Mouse (Mus musculus) hindbrain, postnatal 0 days (tissue): Measurements from ENCODE around the gene Tmem100. TPM values are rescaled to one million over a fixed set of nuclear protein-coding genes. Genes with fewer than 3 reads are reported as not detected.

ENCODE experiments used
- ATAC-seq: fragments of 200-750 bp; cut with Nextera tagmentation; 2 replicates; pipeline ENCODE4 v1.8.0; 2017; ENCODE audit warnings: mild to moderate bottlenecking, moderate TSS enrichment, moderate library complexity
- DNase-seq: peaks from one replicate; pipeline ENCODE4 v3.0.0-alpha.2; 2015; ENCODE audit warnings: low spot score
- H3K27ac ChIP-seq: fragments of 300-500 bp; sonication (generic); 2 replicates; pipeline ENCODE4 v1.5.1; 2014; ENCODE audit warnings: mild to moderate bottlenecking
- H3K27me3 ChIP-seq: fragments of 300-500 bp; sonication (generic); 2 replicates; pipeline ENCODE4 v1.6.1; 2014; ENCODE audit warnings: low read length, mixed read lengths; ENCODE audit not compliant: insufficient read depth
- H3K36me3 ChIP-seq: fragments of 300-500 bp; sonication (generic); 2 replicates; pipeline ENCODE4 v1.6.1; 2014; ENCODE audit warnings: low read length, mixed read lengths; ENCODE audit not compliant: insufficient read depth
- H3K4me1 ChIP-seq: fragments of 300-500 bp; sonication (generic); 2 replicates; pipeline ENCODE4 v1.6.1; 2014; ENCODE audit warnings: antibody characterized with exemption, low read length, mixed read lengths; ENCODE audit not compliant: insufficient read depth
- H3K4me2 ChIP-seq: fragments of 300-500 bp; sonication (generic); 2 replicates; pipeline ENCODE4 v1.6.1; 2014; ENCODE audit warnings: low read depth, mild to moderate bottlenecking, low read length, moderate library complexity, mixed read lengths
- H3K4me3 ChIP-seq: fragments of 300-500 bp; sonication (generic); 2 replicates; pipeline ENCODE4 v1.5.1; 2014; ENCODE audit warnings: low read length
- H3K9ac ChIP-seq: fragments of 300-500 bp; sonication (generic); replicated peaks from 2 replicates; pipeline ENCODE4 v1.6.1; 2014; ENCODE audit warnings: mild to moderate bottlenecking, low read length, moderate library complexity, mixed read lengths
- H3K9me3 ChIP-seq: fragments of 300-500 bp; sonication (generic); 2 replicates; pipeline ENCODE4 v1.6.1; 2016; ENCODE audit warnings: low read length, mixed read lengths
- CTCF ChIP-seq: IDR thresholded peaks from 2 replicates; pipeline ENCODE4 v1.5.1; 2016; ENCODE audit warnings: antibody characterized with exemption, control low read depth, low read depth
- WGBS: fragments of 180-500 bp; shearing (Covaris S2); extraction: QIAGEN DNeasy Blood & Tissue Kit; methylation state at CpG from one replicate; pipeline ENCODE4 v1.1.7; 2014; 5-methylcytosine and 5-hydroxymethylcytosine counted together
- polyA plus RNA-seq: library from polyadenylated mRNA; unstranded; fragments of >200 nt; fragmentation: Nextera tagmentation; extraction: Ambion mirVana; gene quantifications from 2 replicates; pipeline ENCODE4 v1.2.1, GENCODE M21; 2015
- total RNA-seq: library from RNA; depleted of rRNA; stranded (reverse); fragments of >200 nt; gene quantifications from 2 replicates; pipeline ENCODE4 v1.2.3, GENCODE M21; 2014

Gene Tmem100
- total and polyA plus RNA-seq, 2 experiments from 2014 or later: 11.6 to 19.3 TPM

DNA sequence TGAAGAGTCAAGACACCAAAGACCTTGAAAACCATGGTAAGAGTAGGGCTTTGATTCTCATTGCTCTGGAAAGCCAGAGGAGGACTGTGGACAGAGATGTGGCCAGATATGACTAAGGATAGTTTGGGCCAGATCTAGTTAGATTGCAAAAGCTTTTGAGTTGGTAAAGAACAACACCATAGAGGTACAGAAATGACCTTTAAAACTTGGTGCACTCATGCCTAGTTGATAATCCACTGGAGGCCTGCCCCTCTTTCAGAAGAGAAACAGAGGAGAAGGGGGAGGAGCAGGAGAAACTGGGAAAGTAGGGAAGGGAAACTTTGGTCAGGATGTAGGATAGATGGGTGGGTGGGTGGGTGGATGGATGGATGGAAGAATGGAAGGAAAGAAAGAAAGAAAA is 38.5 kb upstream of the Tmem100 start:
- TF ChIP-seq CTCF: no peak
- H3K27ac ChIP-seq: no peak overlapping the region
- no peaks in the 10 kb centered on the region for H3K27me3 ChIP-seq
- H3K4me1 ChIP-seq: no peaks in the 10 kb centered on the region
- no peak overlapping the region for H3K4me2 ChIP-seq
- ATAC-seq (no peak), DNase-seq (no peak)
- H3K9me3 ChIP-seq: no peaks in the 10 kb centered on the region
- H3K36me3 ChIP-seq: no peaks in the 10 kb centered on the region
- H3K4me3 ChIP-seq: no peak overlapping the region
- no peak overlapping the region for H3K9ac ChIP-seq

DNA sequence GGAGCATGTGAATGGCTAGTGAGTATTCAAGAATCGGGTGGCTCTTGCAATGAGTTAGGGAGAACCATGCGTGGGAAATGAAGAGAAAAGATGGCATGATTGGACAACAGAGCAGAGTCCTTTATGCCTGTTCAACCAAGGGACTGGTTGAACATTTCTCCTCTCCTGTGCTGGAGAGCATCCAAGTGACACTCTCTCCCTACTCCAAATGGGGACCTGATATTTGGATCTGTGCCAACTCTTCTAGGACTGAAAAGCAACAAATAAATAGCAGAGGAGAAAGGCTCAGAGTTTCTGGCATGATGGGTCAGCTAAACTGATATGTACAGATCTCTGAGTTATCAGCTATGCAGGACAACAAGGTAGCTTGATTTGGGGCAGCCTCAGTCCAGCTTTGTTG is 35.4 kb upstream of the Tmem100 start:
- peak; percentile 36 for DNase-seq
- Histone ChIP-seq H3K9me3 (no peaks in the 10 kb centered on the region), H3K9ac (no peak overlapping the region), H3K4me2 (no peak overlapping the region), H3K27me3 (no peaks in the 10 kb centered on the region), H3K4me1 (no peaks in the 10 kb centered on the region), H3K27ac (no peak overlapping the region), H3K36me3 (no peaks in the 10 kb centered on the region), H3K4me3 (no peak overlapping the region)
- 63% methylated on average over 2 of the region's 2 CpGs for WGBS
- no peak for ATAC-seq
- no peak for TF ChIP-seq CTCF

DNA sequence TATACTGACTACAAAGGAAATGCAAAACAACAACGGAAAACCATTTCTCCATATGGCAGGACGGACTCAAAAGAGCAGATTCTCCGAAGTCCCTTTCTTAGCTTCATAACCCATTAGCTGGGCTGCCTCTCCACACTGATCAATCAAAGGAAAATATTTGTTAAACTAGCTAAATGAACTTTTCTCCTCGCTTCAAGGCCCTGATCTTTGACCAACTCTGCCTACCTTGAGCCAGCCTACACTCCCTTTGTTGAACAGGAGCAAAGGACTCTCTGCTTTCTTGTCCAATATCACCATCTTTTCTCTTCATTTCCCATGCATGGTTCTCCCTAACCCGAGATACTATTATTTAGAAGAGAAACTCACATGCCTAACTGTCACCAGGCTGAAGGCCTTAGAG is 34.6 kb upstream of the Tmem100 start:
- Histone ChIP-seq H3K9me3 (no peaks in the 10 kb centered on the region), H3K9ac (no peak overlapping the region), H3K4me3 (no peak overlapping the region), H3K36me3 (no peaks in the 10 kb centered on the region), H3K27ac (no peak overlapping the region), H3K4me2 (no peak overlapping the region), H3K27me3 (no peaks in the 10 kb centered on the region), H3K4me1 (no peaks in the 10 kb centered on the region)
- DNase-seq: no peak
- no peak for TF ChIP-seq CTCF
- no peak for ATAC-seq
- WGBS: 87% methylated on average over 5 of the region's 5 CpGs

DNA sequence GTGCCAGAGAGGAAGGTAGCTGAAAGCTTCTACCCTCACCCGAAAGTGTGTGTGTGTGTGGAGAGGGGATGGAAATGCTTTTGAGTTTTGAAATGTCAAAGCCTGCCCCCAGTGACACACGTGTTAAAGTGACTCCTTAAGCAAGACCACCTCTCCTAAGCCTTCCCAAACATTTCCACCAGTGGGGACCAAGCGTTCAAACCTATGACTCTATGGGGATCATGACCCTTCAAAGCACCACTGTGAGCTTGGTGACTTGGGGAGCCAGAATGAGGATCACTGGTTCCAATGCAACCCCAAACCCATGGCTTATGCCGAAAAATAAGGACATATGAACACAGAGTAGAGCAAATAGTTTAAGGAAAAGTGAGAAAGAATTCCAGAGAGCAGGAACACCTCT is 33.7 kb upstream of the Tmem100 start:
- no peak for TF ChIP-seq CTCF
- no peak overlapping the region for H3K9ac ChIP-seq
- ATAC-seq: no peak
- H3K4me3 ChIP-seq: no peak overlapping the region
- no peak for DNase-seq
- H3K4me1 ChIP-seq: no peaks in the 10 kb centered on the region
- H3K4me2 ChIP-seq: no peak overlapping the region
- H3K27ac ChIP-seq: no peak overlapping the region
- H3K27me3 ChIP-seq: no peaks in the 10 kb centered on the region
- no peaks in the 10 kb centered on the region for H3K36me3 ChIP-seq
- WGBS: 89% methylated on average over 4 of the region's 4 CpGs
- no peaks in the 10 kb centered on the region for H3K9me3 ChIP-seq

DNA sequence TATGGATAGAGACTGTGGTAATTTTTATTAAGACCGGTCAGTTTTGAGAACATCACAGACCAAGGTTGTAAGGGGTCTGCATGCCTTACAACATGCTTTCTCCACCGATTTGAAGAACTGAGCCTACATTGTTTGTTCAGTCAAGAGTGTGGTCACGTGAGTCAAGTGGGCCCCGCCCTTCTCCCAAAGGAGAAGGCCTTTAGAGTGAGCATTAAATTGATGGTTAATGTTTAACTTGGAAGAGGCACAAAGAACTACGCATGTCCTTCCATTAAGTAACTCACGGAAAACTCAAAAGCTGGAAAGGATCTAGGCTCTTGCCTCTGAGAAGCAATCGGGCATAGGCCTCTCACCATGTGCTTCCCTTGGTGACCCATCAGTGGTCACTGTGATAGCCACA is 33.3 kb upstream of the Tmem100 start:
- H3K4me3 ChIP-seq: no peak overlapping the region
- no peaks in the 10 kb centered on the region for H3K27me3 ChIP-seq
- ATAC-seq: no peak
- no peak overlapping the region for H3K27ac ChIP-seq
- H3K36me3 ChIP-seq: no peaks in the 10 kb centered on the region
- no peak for DNase-seq
- no peak overlapping the region for H3K4me2 ChIP-seq
- H3K4me1 ChIP-seq: no peaks in the 10 kb centered on the region
- no peak for TF ChIP-seq CTCF
- H3K9ac ChIP-seq: no peak overlapping the region
- no peaks in the 10 kb centered on the region for H3K9me3 ChIP-seq
- WGBS: 91% methylated on average over 7 of the region's 7 CpGs

DNA sequence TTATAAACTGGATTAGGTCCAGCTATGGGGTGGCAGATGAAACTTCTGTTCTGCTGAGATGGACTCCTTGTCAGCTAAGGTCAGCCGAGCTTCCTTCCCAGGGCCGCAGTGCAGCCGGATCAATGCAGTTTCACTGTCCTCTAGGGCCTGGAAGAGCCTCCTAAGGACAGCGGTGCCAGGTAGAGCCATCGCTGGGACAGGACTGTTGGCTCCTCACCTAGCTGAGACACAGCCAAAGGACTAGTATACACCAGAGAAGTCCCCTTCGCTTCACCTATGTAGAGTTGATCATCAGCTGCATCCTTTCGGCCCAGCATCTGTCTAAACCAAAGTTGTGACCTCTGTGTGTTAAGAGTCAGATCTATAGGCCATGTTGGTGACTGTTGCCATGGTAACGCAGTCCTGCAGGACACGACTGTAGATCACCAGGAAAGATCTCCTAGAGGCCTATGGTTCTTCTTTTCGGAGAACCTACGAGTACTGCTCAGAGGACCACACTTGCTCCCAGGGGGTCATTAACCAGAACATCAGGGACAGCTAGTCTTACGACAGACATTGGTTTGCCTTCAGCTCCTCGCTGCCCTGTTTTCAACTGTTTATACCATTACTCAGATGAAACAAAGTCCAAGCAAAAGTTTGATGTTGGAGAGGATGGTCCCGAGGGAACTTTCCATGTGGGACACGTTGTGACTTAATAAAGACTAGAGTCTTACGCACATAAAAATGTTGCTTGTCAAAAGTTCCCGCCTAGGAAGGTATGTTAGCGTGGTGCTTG is 31.0 kb upstream of the Tmem100 start:
- no peak overlapping the region for H3K4me3 ChIP-seq
- DNase-seq (no peak), ATAC-seq (no peak)
- H3K9ac ChIP-seq: no peak overlapping the region
- no peak overlapping the region for H3K4me2 ChIP-seq
- no peaks in the 10 kb centered on the region for H3K9me3 ChIP-seq
- H3K4me1 ChIP-seq: no peaks in the 10 kb centered on the region
- no peak for TF ChIP-seq CTCF
- 88% methylated on average over 18 of the region's 18 CpGs for WGBS
- H3K27me3 ChIP-seq: no peaks in the 10 kb centered on the region
- no peaks in the 10 kb centered on the region for H3K36me3 ChIP-seq
- H3K27ac ChIP-seq: no peak overlapping the region

DNA sequence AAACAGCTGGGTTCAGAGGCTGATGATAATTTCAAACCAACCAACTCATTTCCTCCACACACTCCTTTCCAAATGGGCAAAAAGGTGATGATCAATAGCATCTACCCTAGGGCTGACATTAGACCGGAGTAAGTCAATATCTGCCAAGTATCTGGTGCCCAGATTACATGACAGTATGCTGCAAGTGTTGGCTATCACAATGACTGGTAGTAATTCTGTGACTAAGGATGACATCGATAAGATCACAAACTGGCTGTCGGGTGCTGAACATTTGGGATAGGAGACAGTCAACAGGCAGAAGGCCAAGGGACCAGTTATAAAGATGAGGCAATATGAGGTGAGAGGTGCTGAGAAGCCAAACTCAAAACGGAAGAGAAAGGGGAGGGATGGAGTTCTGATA is 29.5 kb upstream of the Tmem100 start:
- Histone ChIP-seq H3K36me3 (no peaks in the 10 kb centered on the region), H3K4me3 (no peak overlapping the region), H3K4me1 (no peaks in the 10 kb centered on the region), H3K27me3 (no peaks in the 10 kb centered on the region), H3K9me3 (no peaks in the 10 kb centered on the region), H3K9ac (no peak overlapping the region), H3K27ac (no peak overlapping the region), H3K4me2 (no peak overlapping the region)
- ATAC-seq: no peak
- 83% methylated on average over 4 of the region's 4 CpGs for WGBS
- no peak for DNase-seq
- no peak for TF ChIP-seq CTCF
